Mouse (Mus musculus): ENCODE measurements around the gene Rhbdl1. TPM values are rescaled to one million over a fixed set of nuclear protein-coding genes. Genes with fewer than 3 reads are reported as not detected.

The Rhbdl1 gene
- polyA plus RNA-seq, 1 experiment = 2.9 TPM

DNA sequence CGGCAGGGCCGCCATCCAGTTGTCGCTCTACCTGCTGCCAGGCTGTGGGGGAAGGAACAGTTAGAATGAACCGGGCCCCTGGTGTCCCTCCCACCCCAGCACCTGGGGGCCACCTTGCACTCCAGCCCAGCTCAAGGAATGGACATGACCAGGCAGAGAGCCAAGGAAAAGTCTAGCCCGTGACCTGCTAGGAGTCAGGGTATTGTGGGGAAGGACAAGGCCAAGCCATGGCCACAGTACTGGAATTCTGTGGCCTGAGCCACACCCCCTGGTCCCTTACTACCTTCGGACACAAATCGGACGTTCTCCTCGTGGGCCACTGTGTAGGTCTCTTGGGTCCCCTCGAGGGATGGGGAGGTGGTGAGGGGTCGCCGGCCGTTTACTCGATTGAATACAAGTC is 27.2 kb upstream of the Rhbdl1 start:
- no peak overlapping the region for H3K4me3 ChIP-seq (replicated peaks)
- peaks cover 88% of the 10 kb centered on the region for H3K4me1 ChIP-seq
- H3K9me3 ChIP-seq = no peaks in the 10 kb centered on the region
- TF ChIP-seq GATA1 (IDR thresholded peaks at IDR 0.05; ENCODE audit: borderline replicate concordance, low read length) (no peak), FLI1 (IDR thresholded peaks at IDR 0.05; ENCODE audit: low read length) (no peak)
- H3K27me3 ChIP-seq (replicated peaks) = no peaks in the 10 kb centered on the region
- H3K36me3 ChIP-seq (replicated peaks; ENCODE audit: low read length) = peaks cover 25% of the 10 kb centered on the region

DNA sequence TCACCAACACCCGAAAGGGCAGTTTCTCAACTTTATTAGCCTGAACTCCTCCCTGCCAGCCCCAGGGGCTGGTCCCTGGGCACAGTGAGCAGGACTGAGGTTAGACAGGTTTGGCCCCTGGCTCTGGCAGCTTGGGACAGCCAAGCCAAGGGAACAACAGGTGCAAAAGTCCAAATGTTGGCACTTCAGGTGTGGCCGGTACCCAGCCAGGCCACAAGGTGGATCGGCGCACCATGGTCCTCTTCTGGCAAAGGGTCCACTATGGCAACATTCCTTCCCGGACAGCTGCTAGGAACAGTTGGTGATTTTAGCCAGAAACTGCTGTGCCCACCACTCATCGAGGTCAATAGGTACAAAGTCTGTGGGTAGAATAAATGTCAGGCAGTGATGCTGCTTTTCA is 26.6 kb upstream of the Rhbdl1 start:
- no peaks in the 10 kb centered on the region for H3K27me3 ChIP-seq (replicated peaks)
- peaks cover 87% of the 10 kb centered on the region for H3K4me1 ChIP-seq
- TF ChIP-seq FLI1 (IDR thresholded peaks at IDR 0.05; ENCODE audit: low read length) (no peak), GATA1 (IDR thresholded peaks at IDR 0.05; ENCODE audit: borderline replicate concordance, low read length) (no peak)
- peaks cover 30% of the 10 kb centered on the region for H3K36me3 ChIP-seq (replicated peaks; ENCODE audit: low read length)
- H3K4me3 ChIP-seq (replicated peaks) = no peak overlapping the region
- H3K9me3 ChIP-seq = no peaks in the 10 kb centered on the region

DNA sequence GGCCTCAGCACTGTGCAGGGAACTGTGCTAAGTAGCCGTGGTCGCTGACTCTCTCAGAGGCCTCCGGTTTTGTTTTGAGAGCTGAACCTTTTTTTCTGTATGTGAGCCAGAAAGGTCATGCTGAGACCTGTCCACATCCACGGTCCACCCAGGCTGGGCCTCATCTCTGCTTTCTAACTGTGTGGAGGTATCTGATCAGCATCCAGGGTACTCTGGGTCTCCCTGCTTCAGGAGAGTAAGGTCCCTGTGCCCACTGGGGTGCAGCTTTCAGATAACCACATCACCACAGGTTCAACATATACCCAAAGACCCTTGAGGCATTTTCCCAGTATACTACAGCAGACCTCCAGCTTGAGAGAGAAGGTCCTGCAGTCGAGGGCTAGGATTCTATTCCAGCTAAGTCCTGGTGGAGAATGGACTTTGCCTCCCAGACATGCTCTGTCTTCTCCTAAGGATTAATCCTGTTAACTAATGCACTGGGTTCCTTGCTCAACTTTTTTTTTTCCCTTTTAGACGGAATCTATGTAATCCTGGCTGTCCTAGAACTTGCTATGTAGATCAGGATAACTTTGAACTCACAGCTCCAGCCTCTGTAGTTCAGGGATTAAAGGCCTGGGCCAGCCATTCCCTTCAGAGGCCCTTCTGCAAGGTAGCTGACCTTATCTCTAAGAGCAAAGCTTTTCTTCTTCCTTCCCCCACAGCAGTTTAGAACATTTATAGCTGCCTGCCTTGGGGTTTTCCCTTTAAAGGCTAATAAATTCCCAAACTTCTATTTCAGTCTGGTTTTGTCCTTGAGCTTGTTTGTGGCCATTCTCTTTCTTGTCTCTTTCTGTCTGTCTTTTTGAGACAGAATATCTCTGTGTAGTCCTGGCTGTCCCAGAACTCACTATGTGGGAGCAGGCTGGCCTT is 24.9 kb upstream of the Rhbdl1 start:
- TF ChIP-seq GATA1 (IDR thresholded peaks at IDR 0.05; ENCODE audit: borderline replicate concordance, low read length) (no peak), FLI1 (IDR thresholded peaks at IDR 0.05; ENCODE audit: low read length) (no peak)
- Histone ChIP-seq H3K36me3 (replicated peaks; ENCODE audit: low read length) (peaks cover 34% of the 10 kb centered on the region), H3K4me1 (peaks cover 72% of the 10 kb centered on the region), H3K4me3 (replicated peaks) (peak overlapping the region; percentile 97), H3K9me3 (no peaks in the 10 kb centered on the region), H3K27me3 (replicated peaks) (no peaks in the 10 kb centered on the region)

DNA sequence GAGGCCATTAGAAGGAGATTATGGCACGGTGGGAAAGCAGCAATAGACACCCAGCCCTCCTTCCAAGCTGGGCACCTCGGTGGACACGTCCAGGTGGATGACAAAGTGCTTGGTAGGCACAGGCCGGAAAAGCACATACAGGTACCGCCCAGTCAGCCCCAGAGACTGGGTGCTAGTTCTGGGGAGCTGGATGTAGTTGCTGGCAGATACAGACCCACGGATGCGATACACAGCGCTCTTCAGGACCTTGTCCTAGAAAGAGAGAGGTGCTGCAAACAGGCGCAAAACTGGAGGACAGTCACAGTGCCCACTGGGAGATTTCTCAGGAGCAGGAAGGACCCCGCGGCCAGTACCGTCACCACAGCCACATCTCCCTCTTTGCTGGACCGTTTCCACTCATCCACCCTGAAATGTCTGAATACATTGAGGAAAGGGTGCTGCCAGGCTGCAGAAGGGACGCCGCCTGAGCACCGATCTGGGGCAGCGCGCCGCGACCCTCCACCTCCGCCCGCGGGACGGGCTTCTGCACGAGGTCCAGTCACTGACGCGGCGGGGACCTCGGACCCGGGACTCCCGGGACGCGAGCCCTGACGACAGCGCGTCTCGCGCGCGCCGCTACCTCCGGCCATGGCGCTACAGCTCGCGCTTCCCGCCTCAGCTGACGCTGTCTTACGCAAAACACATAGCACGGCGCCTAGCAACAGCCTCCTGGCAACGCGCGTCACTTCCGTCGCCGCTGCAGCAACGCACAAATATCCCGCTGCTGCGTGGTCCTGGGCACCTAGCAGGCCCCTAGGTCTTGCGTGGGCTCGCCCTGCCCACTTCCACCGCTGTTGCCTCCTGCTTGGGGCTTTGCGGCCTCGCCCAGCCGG is 24.0 kb upstream of the Rhbdl1 start, which contains the start of gene Wdr90:
Gene Wdr90, minus strand, starts transcription at position 670 of the 872 bp plus-strand sequence.
- Histone ChIP-seq H3K36me3 (replicated peaks; ENCODE audit: low read length) (peaks cover 36% of the 10 kb centered on the region), H3K9me3 (no peaks in the 10 kb centered on the region), H3K27me3 (replicated peaks) (no peaks in the 10 kb centered on the region), H3K4me1 (peaks cover 65% of the 10 kb centered on the region), H3K4me3 (replicated peaks) (peak within 1 kb of the TSS; percentile 97)
- no peak for TF ChIP-seq FLI1 (IDR thresholded peaks at IDR 0.05; ENCODE audit: low read length)

DNA sequence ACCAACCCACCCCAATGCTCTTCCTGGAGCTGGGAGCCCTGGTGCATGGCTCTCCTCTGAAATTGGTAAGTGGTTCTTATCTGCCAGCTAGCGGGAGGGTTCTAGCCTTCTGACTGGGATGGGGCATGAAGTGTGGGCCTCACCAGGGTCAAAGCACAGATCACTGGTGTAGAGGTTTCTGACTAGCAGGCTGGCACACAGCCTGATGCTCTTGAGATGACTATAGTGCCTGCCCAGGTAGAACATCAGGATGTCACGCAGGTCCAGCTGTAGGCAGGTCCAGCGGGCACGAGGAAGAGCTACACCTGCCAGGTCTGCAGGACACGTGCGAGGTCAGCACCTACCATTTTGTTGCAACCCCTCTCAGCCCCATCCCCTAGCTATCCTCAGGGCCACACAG is 23.1 kb upstream of the Rhbdl1 start:
- H3K4me1 ChIP-seq = peaks cover 60% of the 10 kb centered on the region
- no peaks in the 10 kb centered on the region for H3K9me3 ChIP-seq
- no peak for TF ChIP-seq FLI1 (IDR thresholded peaks at IDR 0.05; ENCODE audit: low read length)
- TF ChIP-seq GATA1 (IDR thresholded peaks at IDR 0.05; ENCODE audit: borderline replicate concordance, low read length) = no peak
- H3K4me3 ChIP-seq (replicated peaks) = peak overlapping the region; percentile 97
- peaks cover 39% of the 10 kb centered on the region for H3K36me3 ChIP-seq (replicated peaks; ENCODE audit: low read length)
- no peaks in the 10 kb centered on the region for H3K27me3 ChIP-seq (replicated peaks)

DNA sequence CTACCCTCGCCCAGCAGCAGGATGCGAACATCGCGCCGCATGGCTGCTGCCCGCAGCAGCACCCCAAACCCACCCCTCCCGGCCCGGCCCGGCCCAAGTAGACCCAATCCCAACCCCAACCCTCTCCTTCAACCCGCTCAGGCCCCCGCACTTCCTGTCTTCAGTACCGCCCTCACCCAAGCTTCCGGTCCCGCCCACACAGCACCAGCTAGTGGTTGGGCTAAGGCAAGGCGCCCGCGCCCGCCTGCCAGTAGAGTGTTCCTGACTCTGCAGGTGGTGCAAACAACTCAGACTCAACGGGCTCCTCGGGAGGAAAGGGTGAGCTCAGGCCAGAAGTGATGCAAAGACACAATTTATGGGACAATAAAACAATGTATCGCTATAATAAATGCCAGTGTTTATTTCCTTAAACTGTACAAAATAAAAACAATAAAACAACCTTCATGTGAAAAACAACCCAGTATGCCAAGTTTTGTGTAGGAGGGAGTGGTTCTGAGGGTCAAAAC is 7.4 kb upstream of the Rhbdl1 start, which contains the start of gene Rhot2:
Gene Rhot2, minus strand, starts transcription at position 456 of the 506 bp plus-strand sequence.
- H3K4me3 ChIP-seq (replicated peaks) = peak within 1 kb of the TSS; percentile 99
- no peaks in the 10 kb centered on the region for H3K27me3 ChIP-seq (replicated peaks)
- H3K4me1 ChIP-seq = peaks cover 64% of the 10 kb centered on the region
- TF ChIP-seq GATA1 (IDR thresholded peaks at IDR 0.05; ENCODE audit: borderline replicate concordance, low read length) (no peak), FLI1 (IDR thresholded peaks at IDR 0.05; ENCODE audit: low read length) (peak; percentile 78; the same call in 1 of the 2 replicates)
- H3K9me3 ChIP-seq = no peaks in the 10 kb centered on the region
- peaks cover 82% of the 10 kb centered on the region for H3K36me3 ChIP-seq (replicated peaks; ENCODE audit: low read length)

DNA sequence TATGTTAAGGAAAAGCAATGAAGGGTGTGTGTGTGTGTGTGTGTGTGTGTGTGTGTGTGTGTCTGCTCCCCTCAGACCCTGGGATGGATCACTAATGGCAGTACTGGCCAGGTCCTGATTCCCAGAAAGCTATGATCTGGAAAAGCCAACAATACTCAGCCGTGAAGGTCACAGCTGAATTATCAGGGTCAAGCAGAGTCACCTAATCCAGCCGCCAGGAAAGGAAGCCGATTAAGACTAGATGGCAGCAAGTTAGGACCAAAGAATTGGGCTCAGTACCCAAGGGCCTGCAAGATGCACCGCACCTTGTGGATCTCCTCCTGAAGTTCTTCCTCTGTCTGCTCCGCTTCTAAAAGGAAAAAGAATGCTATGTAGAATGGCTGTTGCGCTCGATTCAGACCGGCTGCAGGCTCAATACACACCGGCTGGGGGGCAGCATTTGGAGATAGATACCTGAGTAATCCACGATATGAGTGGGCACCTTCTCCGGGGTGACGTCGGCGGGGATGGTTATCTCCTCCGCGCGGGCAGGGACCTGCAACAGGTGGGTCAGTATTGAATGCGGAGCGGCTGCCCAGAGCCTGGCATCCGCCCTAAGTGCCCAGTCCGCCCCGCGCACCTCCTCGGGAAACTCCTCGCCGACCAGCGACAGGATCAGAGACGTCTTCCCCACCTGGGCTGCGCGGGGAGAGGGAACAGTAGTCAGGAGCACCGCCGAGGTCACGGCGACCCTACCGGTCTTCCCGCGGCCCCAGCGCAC is 6.7 kb upstream of the Rhbdl1 start:
- TF ChIP-seq GATA1 (IDR thresholded peaks at IDR 0.05; ENCODE audit: borderline replicate concordance, low read length) (no peak), FLI1 (IDR thresholded peaks at IDR 0.05; ENCODE audit: low read length) (no peak)
- H3K27me3 ChIP-seq (replicated peaks) = no peaks in the 10 kb centered on the region
- peaks cover 82% of the 10 kb centered on the region for H3K36me3 ChIP-seq (replicated peaks; ENCODE audit: low read length)
- H3K9me3 ChIP-seq = no peaks in the 10 kb centered on the region
- H3K4me3 ChIP-seq (replicated peaks) = peak overlapping the region; percentile 99
- peaks cover 70% of the 10 kb centered on the region for H3K4me1 ChIP-seq

DNA sequence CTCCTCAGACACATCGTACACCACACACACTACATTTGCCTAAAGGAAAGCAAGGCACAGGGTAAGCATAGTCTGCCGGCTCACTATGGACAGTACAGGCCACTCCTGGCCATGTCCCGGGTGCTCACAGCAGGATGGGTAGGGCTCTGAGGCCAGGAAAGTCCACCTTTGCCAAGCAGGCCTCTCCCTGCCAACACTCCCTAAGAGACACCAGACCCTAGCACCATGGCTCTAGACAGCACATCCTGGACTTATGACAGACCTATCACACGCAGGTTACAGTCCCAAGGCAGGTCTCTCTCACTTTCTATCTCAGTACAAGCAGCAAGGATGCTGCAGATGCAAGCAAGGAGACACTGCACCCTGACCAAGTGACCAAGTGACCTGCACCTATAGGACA is 6.0 kb upstream of the Rhbdl1 start:
- Histone ChIP-seq H3K9me3 (no peaks in the 10 kb centered on the region), H3K4me3 (replicated peaks) (peak overlapping the region; percentile 99), H3K27me3 (replicated peaks) (no peaks in the 10 kb centered on the region), H3K4me1 (peaks cover 75% of the 10 kb centered on the region), H3K36me3 (replicated peaks; ENCODE audit: low read length) (peaks cover 81% of the 10 kb centered on the region)
- TF ChIP-seq GATA1 (IDR thresholded peaks at IDR 0.05; ENCODE audit: borderline replicate concordance, low read length) = no peak
- TF ChIP-seq FLI1 (IDR thresholded peaks at IDR 0.05; ENCODE audit: low read length) = no peak

DNA sequence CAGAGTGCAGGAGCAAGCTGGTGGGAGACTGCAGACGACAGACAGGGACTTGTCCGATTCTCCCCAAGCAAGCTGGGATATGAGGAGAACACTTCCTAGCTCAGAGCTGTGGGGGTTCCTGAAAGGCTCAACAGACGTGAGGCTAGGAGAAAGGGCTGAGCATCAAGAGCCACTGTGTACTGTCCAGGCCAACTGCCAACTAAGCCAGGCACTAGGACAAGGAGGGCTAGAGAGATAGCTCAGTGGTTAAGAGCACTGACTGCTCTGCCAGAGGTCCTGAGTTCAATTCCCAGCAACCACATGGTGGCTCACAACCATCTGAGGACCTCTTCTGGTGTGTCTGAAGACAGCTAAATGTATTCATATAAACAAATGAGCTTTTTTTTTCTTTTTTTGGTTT is 5.4 kb upstream of the Rhbdl1 start:
- Histone ChIP-seq H3K36me3 (replicated peaks; ENCODE audit: low read length) (peaks cover 81% of the 10 kb centered on the region), H3K9me3 (no peaks in the 10 kb centered on the region), H3K27me3 (replicated peaks) (no peaks in the 10 kb centered on the region), H3K4me1 (peaks cover 81% of the 10 kb centered on the region), H3K4me3 (replicated peaks) (no peak overlapping the region)
- TF ChIP-seq GATA1 (IDR thresholded peaks at IDR 0.05; ENCODE audit: borderline replicate concordance, low read length) = no peak
- no peak for TF ChIP-seq FLI1 (IDR thresholded peaks at IDR 0.05; ENCODE audit: low read length)
